Mouse (Mus musculus) frontal cortex, postnatal 36 days (tissue): ENCODE measurements at regions not wholly inside any gene's neighbourhood (a gene's known extent, or its start where the extent isn't known, plus 50 kb on each side); places are given as distances from the start of the nearest gene placed in this dataset.

Source experiments
- DNase-seq, 2 experiments: peaks; one replicate each; pipeline ENCODE4 v3.0.0; 2022; ENCODE audit warnings: low spot score in 2 of 2

GRCm38 (mm10) chr6:127381148-127381888 lies 65.3 kb upstream of the Parp11 start:
- DNase-seq: no peak

- DNase-seq: no peak
Observed at GRCm38 (mm10) chr6:127391258-127392011, 55.2 kb upstream of the Parp11 start.

- no peak for DNase-seq
Observed at GRCm38 (mm10) chr6:127392012-127392798, 54.4 kb upstream of the Parp11 start.

GRCm38 (mm10) chr6:127392799-127393172 lies 53.9 kb upstream of the Parp11 start:
- no peak for DNase-seq

GRCm38 (mm10) chr6:127393907-127394600 lies 52.6 kb upstream of the Parp11 start:
- no peak for DNase-seq
